Comparison of ENCODE assay signal across 22 mouse cellular contexts in genomic region chr17:24596073-24596466, GRCm38 (mm10).
"Had no signal": no experiment of that assay in that cellular context is flagged by ENCODE, and none has a peak within 500 bp of the region (broad histone marks: within the 10 kb centered on the region; RNA-seq: fewer than 3 reads in every experiment).

No protein-coding gene starts in this region.

- H3K9ac ChIP-seq: limb, embryonic 13.5 days; liver, embryonic 12.5 days; liver, embryonic 15.5 days; lung, embryonic 15.5 days; midbrain, embryonic 13.5 days had no signal

- H3K27ac ChIP-seq: limb, embryonic 10.5 days; limb, embryonic 13.5 days; liver, embryonic 12.5 days; liver, embryonic 15.5 days; lung, embryonic 15.5 days; midbrain, embryonic 10.5 days; midbrain, embryonic 13.5 days; stomach, postnatal 0 days had no signal

- ATAC-seq: liver, embryonic 12.5 days; midbrain, embryonic 13.5 days had no signal

- H3K4me3 ChIP-seq: limb, embryonic 10.5 days; limb, embryonic 13.5 days; liver, embryonic 12.5 days; liver, embryonic 15.5 days; lung, embryonic 15.5 days; megakaryocyte, embryonic 14.5 days; midbrain, embryonic 10.5 days; midbrain, embryonic 13.5 days; myocyte had no signal

- H3K27me3 ChIP-seq: limb, embryonic 13.5 days; liver, embryonic 12.5 days; liver, embryonic 15.5 days; lung, embryonic 15.5 days; midbrain, embryonic 13.5 days had no signal

- DNase-seq: kidney, postnatal 10 days; layer of hippocampus, adult 9-11 months; liver; lung, adult 18-20 months; lung, postnatal 10 days; lung, postnatal 36 days; right cerebral cortex, adult 18-20 months; right cerebral cortex, postnatal 14 days; right cerebral cortex, postnatal 4 days; thymus, adult 2 months; thymus, postnatal 14 days; thymus, postnatal 4 days had no signal

- H3K9me3 ChIP-seq: limb, embryonic 10.5 days; limb, embryonic 13.5 days; liver, embryonic 12.5 days; liver, embryonic 15.5 days; lung, embryonic 15.5 days; megakaryocyte, embryonic 14.5 days; midbrain, embryonic 10.5 days; midbrain, embryonic 13.5 days had no signal

- H3K4me1 ChIP-seq: limb, embryonic 10.5 days; limb, embryonic 13.5 days; liver, embryonic 12.5 days; liver, embryonic 15.5 days; lung, embryonic 15.5 days; midbrain, embryonic 10.5 days; midbrain, embryonic 13.5 days had no signal

- H3K4me2 ChIP-seq: limb, embryonic 13.5 days; liver, embryonic 12.5 days; liver, embryonic 15.5 days; lung, embryonic 15.5 days; midbrain, embryonic 13.5 days had no signal
